Mouse (Mus musculus): ENCODE measurements around the gene Gm44503. TPM values are rescaled to one million over a fixed set of nuclear protein-coding genes. Genes with fewer than 3 reads are reported as not detected.

Gm44503 gene
- polyA plus RNA-seq, 1 experiment from 2014 or later, result not detected

- Histone ChIP-seq H3K4me2 (ENCODE audit: low read length) (no peak overlapping the region), H3K4me3 (ENCODE audit: control insufficient read depth in 1 of 2, insufficient read depth in 1 of 2, low read depth in 1 of 2, low read length in 2 of 2) (no peak overlapping the region), H3K4me1 (ENCODE audit: control insufficient read depth in 2 of 2, insufficient read depth in 2 of 2, low read length in 2 of 2) (no peaks in the 10 kb centered on the region), H3K27me3 (ENCODE audit: control insufficient read depth, insufficient read depth, low read length) (no peaks in the 10 kb centered on the region), H3K9ac (ENCODE audit: low read length) (no peak overlapping the region), H3K27ac (replicated peaks in 1 of 2; ENCODE audit: control insufficient read depth in 1 of 2, insufficient read depth in 1 of 2, low read depth in 2 of 2, low read length in 2 of 2) (no peak overlapping the region), H3K36me3 (ENCODE audit: control insufficient read depth, insufficient read depth, low read length) (peaks cover 53% of the 10 kb centered on the region), H3K9me3 (ENCODE audit: control insufficient read depth, low read length) (no peaks in the 10 kb centered on the region)
- 61% methylated on average over 3 of the region's 3 CpGs for WGBS
- ATAC-seq (ENCODE audit: insufficient number of reproducible peaks, insufficient read depth, low FRiP score, low read depth), result no peak
Measured at GRCm38 (mm10) chr9:73008384-73008783, 49.7 kb downstream of the Gm44503 start.

GRCm38 (mm10) chr9:73012629-73013028 lies 54.0 kb downstream of the Gm44503 start:
- Histone ChIP-seq H3K36me3 (ENCODE audit: control insufficient read depth, insufficient read depth, low read length) (peaks cover 77% of the 10 kb centered on the region), H3K4me3 (ENCODE audit: control insufficient read depth in 1 of 2, insufficient read depth in 1 of 2, low read depth in 1 of 2, low read length in 2 of 2) (no peak overlapping the region), H3K27ac (replicated peaks in 1 of 2; ENCODE audit: control insufficient read depth in 1 of 2, insufficient read depth in 1 of 2, low read depth in 2 of 2, low read length in 2 of 2) (no peak overlapping the region), H3K27me3 (ENCODE audit: control insufficient read depth, insufficient read depth, low read length) (no peaks in the 10 kb centered on the region), H3K9me3 (ENCODE audit: control insufficient read depth, low read length) (no peaks in the 10 kb centered on the region), H3K9ac (ENCODE audit: low read length) (no peak overlapping the region), H3K4me1 (ENCODE audit: control insufficient read depth in 2 of 2, insufficient read depth in 2 of 2, low read length in 2 of 2) (no peaks in the 10 kb centered on the region), H3K4me2 (ENCODE audit: low read length) (no peak overlapping the region)
- WGBS, result 84% methylated on average over 4 of the region's 4 CpGs
- ATAC-seq (ENCODE audit: insufficient number of reproducible peaks, insufficient read depth, low FRiP score, low read depth), result no peak

- 61% methylated on average over 13 of the region's 13 CpGs for WGBS
- no peaks in the 10 kb centered on the region for H3K9me3 ChIP-seq (ENCODE audit: control insufficient read depth, low read length)
- no peak overlapping the region for H3K4me2 ChIP-seq (ENCODE audit: low read length)
- peaks cover 92% of the 10 kb centered on the region for H3K36me3 ChIP-seq (ENCODE audit: control insufficient read depth, insufficient read depth, low read length)
- no peaks in the 10 kb centered on the region for H3K4me1 ChIP-seq (ENCODE audit: control insufficient read depth in 2 of 2, insufficient read depth in 2 of 2, low read length in 2 of 2)
- H3K27me3 ChIP-seq (ENCODE audit: control insufficient read depth, insufficient read depth, low read length), result no peaks in the 10 kb centered on the region
- ATAC-seq (ENCODE audit: insufficient number of reproducible peaks, insufficient read depth, low FRiP score, low read depth), result no peak
- H3K4me3 ChIP-seq (ENCODE audit: control insufficient read depth in 1 of 2, insufficient read depth in 1 of 2, low read depth in 1 of 2, low read length in 2 of 2), result no peak overlapping the region
- no peak overlapping the region for H3K27ac ChIP-seq (replicated peaks in 1 of 2; ENCODE audit: control insufficient read depth in 1 of 2, insufficient read depth in 1 of 2, low read depth in 2 of 2, low read length in 2 of 2)
- no peak overlapping the region for H3K9ac ChIP-seq (ENCODE audit: low read length)
Measured at GRCm38 (mm10) chr9:73014724-73015123, 56.1 kb downstream of the Gm44503 start.

GRCm38 (mm10) chr9:73019841-73020240 lies 61.2 kb downstream of the Gm44503 start:
- H3K36me3 ChIP-seq (ENCODE audit: control insufficient read depth, insufficient read depth, low read length), result peaks cover 82% of the 10 kb centered on the region
- H3K9me3 ChIP-seq (ENCODE audit: control insufficient read depth, low read length), result no peaks in the 10 kb centered on the region
- no peak overlapping the region for H3K27ac ChIP-seq (replicated peaks in 1 of 2; ENCODE audit: control insufficient read depth in 1 of 2, insufficient read depth in 1 of 2, low read depth in 2 of 2, low read length in 2 of 2)
- H3K4me2 ChIP-seq (ENCODE audit: low read length), result no peak overlapping the region
- H3K9ac ChIP-seq (ENCODE audit: low read length), result no peak overlapping the region
- H3K4me1 ChIP-seq (ENCODE audit: control insufficient read depth in 2 of 2, insufficient read depth in 2 of 2, low read length in 2 of 2), result no peaks in the 10 kb centered on the region
- H3K4me3 ChIP-seq (ENCODE audit: control insufficient read depth in 1 of 2, insufficient read depth in 1 of 2, low read depth in 1 of 2, low read length in 2 of 2), result no peak overlapping the region
- H3K27me3 ChIP-seq (ENCODE audit: control insufficient read depth, insufficient read depth, low read length), result no peaks in the 10 kb centered on the region
- no peak for ATAC-seq (ENCODE audit: insufficient number of reproducible peaks, insufficient read depth, low FRiP score, low read depth)
- 86% methylated on average over 10 of the region's 10 CpGs for WGBS

- H3K9ac ChIP-seq (ENCODE audit: low read length), result no peak overlapping the region
- no peaks in the 10 kb centered on the region for H3K9me3 ChIP-seq (ENCODE audit: control insufficient read depth, low read length)
- H3K4me1 ChIP-seq (ENCODE audit: control insufficient read depth in 2 of 2, insufficient read depth in 2 of 2, low read length in 2 of 2), result peaks cover under 1 to 1% of the 10 kb centered on the region in 2 experiments; a peak in 2 of 4 replicates
- H3K4me3 ChIP-seq (ENCODE audit: control insufficient read depth in 1 of 2, insufficient read depth in 1 of 2, low read depth in 1 of 2, low read length in 2 of 2), result no peak overlapping the region
- H3K36me3 ChIP-seq (ENCODE audit: control insufficient read depth, insufficient read depth, low read length), result peaks cover 74% of the 10 kb centered on the region
- 85% methylated on average over 5 of the region's 5 CpGs for WGBS
- ATAC-seq (ENCODE audit: insufficient number of reproducible peaks, insufficient read depth, low FRiP score, low read depth), result no peak
- H3K27ac ChIP-seq (replicated peaks in 1 of 2; ENCODE audit: control insufficient read depth in 1 of 2, insufficient read depth in 1 of 2, low read depth in 2 of 2, low read length in 2 of 2), result no peak overlapping the region
- H3K27me3 ChIP-seq (ENCODE audit: control insufficient read depth, insufficient read depth, low read length), result no peaks in the 10 kb centered on the region
- no peak overlapping the region for H3K4me2 ChIP-seq (ENCODE audit: low read length)
Measured at GRCm38 (mm10) chr9:73020566-73021097, 62.0 kb downstream of the Gm44503 start.

GRCm38 (mm10) chr9:73025818-73026636 lies 67.4 kb downstream of the Gm44503 start:
- H3K9ac ChIP-seq (ENCODE audit: low read length), result peak overlapping the region; percentile 10; the same call in 1 of the 2 replicates
- peak overlapping the region; percentile 46 for H3K4me2 ChIP-seq (ENCODE audit: low read length)
- peaks cover 3 to 5% of the 10 kb centered on the region in 2 experiments; a peak in 2 of 4 replicates for H3K4me1 ChIP-seq (ENCODE audit: control insufficient read depth in 2 of 2, insufficient read depth in 2 of 2, low read length in 2 of 2)
- 13% methylated on average over 16 of the region's 17 CpGs for WGBS
- peak overlapping the region; percentile 13 to 61; a peak in 3 of 4 replicates for H3K27ac ChIP-seq (replicated peaks in 1 of 2; ENCODE audit: control insufficient read depth in 1 of 2, insufficient read depth in 1 of 2, low read depth in 2 of 2, low read length in 2 of 2)
- H3K27me3 ChIP-seq (ENCODE audit: control insufficient read depth, insufficient read depth, low read length), result no peaks in the 10 kb centered on the region
- 0 out of 4 replicates have a peak overlapping the region, but pooled peaks of 1 of the 2 experiments have one; percentile 3 for H3K4me3 ChIP-seq (ENCODE audit: control insufficient read depth in 1 of 2, insufficient read depth in 1 of 2, low read depth in 1 of 2, low read length in 2 of 2)
- H3K9me3 ChIP-seq (ENCODE audit: control insufficient read depth, low read length), result no peaks in the 10 kb centered on the region
- H3K36me3 ChIP-seq (ENCODE audit: control insufficient read depth, insufficient read depth, low read length), result peaks cover 40% of the 10 kb centered on the region
- peak; percentile 76 for ATAC-seq (ENCODE audit: insufficient number of reproducible peaks, insufficient read depth, low FRiP score, low read depth)

GRCm38 (mm10) chr9:73030443-73030842 lies 71.8 kb downstream of the Gm44503 start:
- 84% methylated on average over 1 of the region's 1 CpGs for WGBS
- Histone ChIP-seq H3K9me3 (ENCODE audit: control insufficient read depth, low read length) (no peaks in the 10 kb centered on the region), H3K27ac (replicated peaks in 1 of 2; ENCODE audit: control insufficient read depth in 1 of 2, insufficient read depth in 1 of 2, low read depth in 2 of 2, low read length in 2 of 2) (no peak overlapping the region), H3K36me3 (ENCODE audit: control insufficient read depth, insufficient read depth, low read length) (peaks cover 47% of the 10 kb centered on the region), H3K27me3 (ENCODE audit: control insufficient read depth, insufficient read depth, low read length) (no peaks in the 10 kb centered on the region), H3K9ac (ENCODE audit: low read length) (no peak overlapping the region), H3K4me1 (ENCODE audit: control insufficient read depth in 2 of 2, insufficient read depth in 2 of 2, low read length in 2 of 2) (peaks cover 3 to 5% of the 10 kb centered on the region in 2 experiments; a peak in 2 of 4 replicates), H3K4me2 (ENCODE audit: low read length) (no peak overlapping the region), H3K4me3 (ENCODE audit: control insufficient read depth in 1 of 2, insufficient read depth in 1 of 2, low read depth in 1 of 2, low read length in 2 of 2) (no peak overlapping the region)
- ATAC-seq (ENCODE audit: insufficient number of reproducible peaks, insufficient read depth, low FRiP score, low read depth), result no peak

Measured in heart, embryonic 14.5 days (tissue).